Mouse (Mus musculus) kidney, postnatal 25 days (tissue): Measurements from ENCODE around the gene Rnf123.

Experiments
- DNase-seq, 2 experiments: peaks; one replicate each; pipeline ENCODE4 v3.0.0; 2021; ENCODE audit warnings: mixed read lengths in 2 of 2

Gene Rnf123

GRCm38 (mm10) chr9:108058291-108058690, 24.9 kb downstream of the Rnf123 start:
- DNase-seq = peak in 1 of 2 experiments; percentile 31

GRCm38 (mm10) chr9:108057262-108057562, 25.9 kb downstream of the Rnf123 start:
- peak in 1 of 2 experiments; percentile 38 for DNase-seq

GRCm38 (mm10) chr9:108056361-108057261, 26.5 kb downstream of the Rnf123 start:
- DNase-seq = peak in 1 of 2 experiments; percentile 36

- no peak for DNase-seq
Observed at GRCm38 (mm10) chr9:108055661-108056237, 27.4 kb downstream of the Rnf123 start.

GRCm38 (mm10) chr9:108055061-108055460, 28.1 kb downstream of the Rnf123 start:
- peak in 1 of 2 experiments; percentile 28 for DNase-seq

- peak in 1 of 2 experiments; percentile 35 for DNase-seq
Observed at GRCm38 (mm10) chr9:108054331-108055040, 28.7 kb downstream of the Rnf123 start.

- DNase-seq = peak in 1 of 2 experiments; percentile 49
Observed at GRCm38 (mm10) chr9:108053665-108054225, 29.4 kb downstream of the Rnf123 start.

GRCm38 (mm10) chr9:108052885-108053664, 30.1 kb downstream of the Rnf123 start, which contains the start of gene Amigo3:
Amigo3 (plus strand) TSS chr9:108053159.
- DNase-seq = peak; percentile 96 to 99

- no peak for DNase-seq
Observed at GRCm38 (mm10) chr9:108052411-108052810, 30.7 kb downstream of the Rnf123 start.

GRCm38 (mm10) chr9:108051931-108052220, 31.3 kb downstream of the Rnf123 start:
- peak in 1 of 2 experiments; percentile 34 for DNase-seq

GRCm38 (mm10) chr9:108051184-108051930, 31.8 kb downstream of the Rnf123 start:
- peak in 1 of 2 experiments; percentile 35 for DNase-seq

GRCm38 (mm10) chr9:108049561-108050251, 33.4 kb downstream of the Rnf123 start:
- no peak for DNase-seq

GRCm38 (mm10) chr9:108049016-108049455, 34.1 kb downstream of the Rnf123 start, which contains the start of gene Gmppb:
Gmppb (plus strand) TSS chr9:108049242.
- DNase-seq = peak; percentile 96 to 99

- no peak for DNase-seq
Observed at GRCm38 (mm10) chr9:108048566-108048955, 34.6 kb downstream of the Rnf123 start.

GRCm38 (mm10) chr9:108047601-108048565, 35.3 kb downstream of the Rnf123 start:
- no peak for DNase-seq

- DNase-seq = no peak
Observed at GRCm38 (mm10) chr9:108046582-108046981, 36.6 kb downstream of the Rnf123 start.

GRCm38 (mm10) chr9:108044751-108045492, 38.2 kb downstream of the Rnf123 start:
- no peak for DNase-seq

- DNase-seq = peak in 1 of 2 experiments; percentile 36
Observed at GRCm38 (mm10) chr9:108035331-108036156, 47.6 kb downstream of the Rnf123 start.
